Mouse (Mus musculus) heart, embryonic 13.5 days (tissue): ENCODE measurements around the gene Ube2d3. TPM values are rescaled to one million over a fixed set of nuclear protein-coding genes. Genes with fewer than 3 reads are reported as not detected.

ENCODE experiments used
- ATAC-seq: fragments of 200-750 bp; cut with Nextera tagmentation; 2 replicates; pipeline ENCODE4 v1.8.0; 2017; ENCODE audit warnings: moderate TSS enrichment; ENCODE audit not compliant: insufficient number of reproducible peaks, low FRiP score, low TSS enrichment; ENCODE audit errors: extremely low read depth
- H3K27ac ChIP-seq: fragments of 300-500 bp; sonication (generic); replicated peaks from 2 replicates; pipeline ENCODE4 v1.5.1; 2015; ENCODE audit warnings: moderate library complexity, mild to moderate bottlenecking, inconsistent platforms
- H3K27me3 ChIP-seq: fragments of 300-500 bp; sonication (generic); replicated peaks from 2 replicates; pipeline ENCODE4 v1.6.1; 2015; ENCODE audit warnings: mild to moderate bottlenecking, inconsistent platforms
- H3K36me3 ChIP-seq: fragments of 300-500 bp; sonication (generic); 2 replicates; pipeline ENCODE4 v1.6.1; 2015; ENCODE audit warnings: mild to moderate bottlenecking, inconsistent platforms
- H3K4me1 ChIP-seq: fragments of 300-500 bp; sonication (generic); 2 replicates; pipeline ENCODE4 v1.6.1; 2015; ENCODE audit warnings: inconsistent platforms
- H3K4me2 ChIP-seq: fragments of 300-500 bp; sonication (generic); 2 replicates; pipeline ENCODE4 v1.6.1; 2015; ENCODE audit warnings: inconsistent platforms, mild to moderate bottlenecking, moderate library complexity
- H3K4me3 ChIP-seq: fragments of 300-500 bp; sonication (generic); 2 replicates; pipeline ENCODE4 v1.5.1; 2015; ENCODE audit warnings: moderate library complexity, mild to moderate bottlenecking, inconsistent platforms
- H3K9ac ChIP-seq: fragments of 300-500 bp; sonication (generic); 2 replicates; pipeline ENCODE4 v1.6.1; 2015; ENCODE audit warnings: inconsistent platforms, mild to moderate bottlenecking, moderate library complexity
- H3K9me3 ChIP-seq: fragments of 300-500 bp; sonication (generic); 2 replicates; pipeline ENCODE4 v1.6.1; 2016; ENCODE audit warnings: inconsistent platforms
- WGBS: fragments of 180-500 bp; shearing (Covaris S2); methylation state at CpG from one replicate; pipeline ENCODE4 v1.1.7; 2015; ENCODE audit warnings: mixed read lengths; 5-methylcytosine and 5-hydroxymethylcytosine counted together
- polyA plus RNA-seq: library from polyadenylated mRNA; unstranded; fragments of >200 nt; fragmentation: Nextera tagmentation; extraction: Ambion mirVana; gene quantifications from 2 replicates; pipeline ENCODE4 v1.2.1, GENCODE M21; 2015

Gene Ube2d3
- polyA plus RNA-seq = 398 and 436 TPM in 2 replicates

GRCm38 (mm10) chr3:135437758-135438495 lies at the start of gene Ube2d3:
Gene Ube2d3 (plus strand): TSS chr3:135438149.
- peaks cover 23% of the 10 kb centered on the region for H3K4me1 ChIP-seq
- H3K9ac ChIP-seq = peak within 1 kb of the TSS; percentile 98
- under 1% methylated on average over 56 of the region's 56 CpGs for WGBS
- peak; percentile 83 for ATAC-seq
- peak within 1 kb of the TSS; percentile 92 for H3K4me2 ChIP-seq
- peak within 1 kb of the TSS; percentile 100 for H3K27ac ChIP-seq
- H3K4me3 ChIP-seq = peak within 1 kb of the TSS; percentile 97
- no peaks in the 10 kb centered on the region for H3K27me3 ChIP-seq
- H3K36me3 ChIP-seq = peaks cover 21% of the 10 kb centered on the region
- H3K9me3 ChIP-seq = no peaks in the 10 kb centered on the region

GRCm38 (mm10) chr3:135393186-135393585 lies 44.8 kb upstream of the Ube2d3 start:
- no peak for ATAC-seq
- H3K27me3 ChIP-seq = no peaks in the 10 kb centered on the region
- WGBS = 46% methylated on average over 6 of the region's 6 CpGs
- peaks cover 3% of the 10 kb centered on the region for H3K4me1 ChIP-seq
- no peak overlapping the region for H3K4me2 ChIP-seq
- no peaks in the 10 kb centered on the region for H3K9me3 ChIP-seq
- no peaks in the 10 kb centered on the region for H3K36me3 ChIP-seq
- H3K4me3 ChIP-seq = no peak overlapping the region
- H3K9ac ChIP-seq = no peak overlapping the region
- no peak overlapping the region for H3K27ac ChIP-seq

GRCm38 (mm10) chr3:135395085-135395484 lies 42.9 kb upstream of the Ube2d3 start:
- 72% methylated on average over 5 of the region's 5 CpGs for WGBS
- Histone ChIP-seq H3K36me3 (no peaks in the 10 kb centered on the region), H3K27me3 (no peaks in the 10 kb centered on the region), H3K9ac (no peak overlapping the region), H3K9me3 (no peaks in the 10 kb centered on the region), H3K4me3 (no peak overlapping the region), H3K27ac (no peak overlapping the region), H3K4me1 (peaks cover 3% of the 10 kb centered on the region), H3K4me2 (no peak overlapping the region)
- no peak for ATAC-seq

- no peak overlapping the region for H3K4me3 ChIP-seq
- 65% methylated on average over 6 of the region's 6 CpGs for WGBS
Measured at GRCm38 (mm10) chr3:135396081-135396480, 41.9 kb upstream of the Ube2d3 start.

GRCm38 (mm10) chr3:135397112-135397511 lies 40.8 kb upstream of the Ube2d3 start:
- Histone ChIP-seq H3K27me3 (no peaks in the 10 kb centered on the region), H3K9ac (no peak overlapping the region), H3K4me3 (no peak overlapping the region), H3K36me3 (no peaks in the 10 kb centered on the region), H3K27ac (no peak overlapping the region), H3K4me2 (no peak overlapping the region), H3K9me3 (no peaks in the 10 kb centered on the region), H3K4me1 (peaks cover 9% of the 10 kb centered on the region)
- ATAC-seq = no peak

More at GRCm38 (mm10) chr3:135396081-135396480, 41.9 kb upstream of the Ube2d3 start:
- no peaks in the 10 kb centered on the region for H3K36me3 ChIP-seq
- ATAC-seq = no peak
- no peak overlapping the region for H3K4me2 ChIP-seq
- no peaks in the 10 kb centered on the region for H3K9me3 ChIP-seq
- no peak overlapping the region for H3K27ac ChIP-seq
- H3K9ac ChIP-seq = no peak overlapping the region
- H3K27me3 ChIP-seq = no peaks in the 10 kb centered on the region
- peaks cover 3% of the 10 kb centered on the region for H3K4me1 ChIP-seq

GRCm38 (mm10) chr3:135402201-135402658 lies 35.7 kb upstream of the Ube2d3 start:
- Histone ChIP-seq H3K4me3 (no peak overlapping the region; the same call in 1 of the 2 replicates), H3K27ac (peak overlapping the region; percentile 48; the same call in 1 of the 2 replicates), H3K4me1 (peaks cover 18% of the 10 kb centered on the region), H3K27me3 (no peaks in the 10 kb centered on the region), H3K9me3 (no peaks in the 10 kb centered on the region), H3K9ac (0 out of 2 replicates have a peak overlapping the region, but pooled peaks have one; percentile 14), H3K4me2 (peak overlapping the region; percentile 56), H3K36me3 (peaks cover 21% of the 10 kb centered on the region)
- ATAC-seq = peak; percentile 28; the same call in 1 of the 2 replicates
- under 1% methylated on average over 10 of the region's 10 CpGs for WGBS

- no peak overlapping the region for H3K4me2 ChIP-seq
- no peak for ATAC-seq
- WGBS = 86% methylated on average over 9 of the region's 9 CpGs
- 0 out of 2 replicates have a peak overlapping the region, but pooled peaks have one; percentile 55 for H3K9ac ChIP-seq
- no peaks in the 10 kb centered on the region for H3K9me3 ChIP-seq
- H3K36me3 ChIP-seq = peaks cover 23% of the 10 kb centered on the region
- H3K4me3 ChIP-seq = no peak overlapping the region
- H3K27ac ChIP-seq = no peak overlapping the region
- no peaks in the 10 kb centered on the region for H3K27me3 ChIP-seq
- peaks cover 18% of the 10 kb centered on the region for H3K4me1 ChIP-seq
Measured at GRCm38 (mm10) chr3:135403211-135403610, 34.7 kb upstream of the Ube2d3 start.

GRCm38 (mm10) chr3:135403856-135404255 lies 34.1 kb upstream of the Ube2d3 start:
- 67% methylated on average over 5 of the region's 5 CpGs for WGBS
- no peaks in the 10 kb centered on the region for H3K9me3 ChIP-seq

GRCm38 (mm10) chr3:135404599-135404998 lies 33.4 kb upstream of the Ube2d3 start:
- no peaks in the 10 kb centered on the region for H3K9me3 ChIP-seq
- no peaks in the 10 kb centered on the region for H3K27me3 ChIP-seq
- H3K27ac ChIP-seq = no peak overlapping the region
- H3K4me3 ChIP-seq = no peak overlapping the region
- no peak for ATAC-seq
- peaks cover 18% of the 10 kb centered on the region for H3K4me1 ChIP-seq
- 76% methylated on average over 4 of the region's 4 CpGs for WGBS
- peaks cover 32% of the 10 kb centered on the region for H3K36me3 ChIP-seq
- H3K4me2 ChIP-seq = no peak overlapping the region
- H3K9ac ChIP-seq = no peak overlapping the region

More at GRCm38 (mm10) chr3:135403856-135404255, 34.1 kb upstream of the Ube2d3 start:
- no peak overlapping the region for H3K27ac ChIP-seq
- H3K4me2 ChIP-seq = no peak overlapping the region
- H3K4me1 ChIP-seq = peaks cover 18% of the 10 kb centered on the region
- H3K36me3 ChIP-seq = peaks cover 27% of the 10 kb centered on the region
- no peak for ATAC-seq
- no peak overlapping the region for H3K9ac ChIP-seq
- no peaks in the 10 kb centered on the region for H3K27me3 ChIP-seq
- H3K4me3 ChIP-seq = no peak overlapping the region

- Histone ChIP-seq H3K4me2 (no peak overlapping the region), H3K9me3 (no peaks in the 10 kb centered on the region), H3K4me1 (peaks cover 23% of the 10 kb centered on the region), H3K9ac (no peak overlapping the region), H3K36me3 (peaks cover 41% of the 10 kb centered on the region), H3K27me3 (no peaks in the 10 kb centered on the region), H3K4me3 (no peak overlapping the region), H3K27ac (no peak overlapping the region)
- WGBS = 52% methylated on average over 8 of the region's 9 CpGs
- ATAC-seq = no peak
Measured at GRCm38 (mm10) chr3:135407351-135407750, 30.6 kb upstream of the Ube2d3 start.

- Histone ChIP-seq H3K9me3 (no peaks in the 10 kb centered on the region), H3K36me3 (peaks cover 41% of the 10 kb centered on the region), H3K27me3 (no peaks in the 10 kb centered on the region), H3K4me2 (no peak overlapping the region), H3K4me3 (no peak overlapping the region), H3K27ac (no peak overlapping the region), H3K4me1 (peaks cover 29% of the 10 kb centered on the region), H3K9ac (no peak overlapping the region)
- ATAC-seq = no peak
- WGBS = 91% methylated on average over 5 of the region's 5 CpGs
Measured at GRCm38 (mm10) chr3:135409219-135409618, 28.7 kb upstream of the Ube2d3 start.
